In the genomic region with DNA sequence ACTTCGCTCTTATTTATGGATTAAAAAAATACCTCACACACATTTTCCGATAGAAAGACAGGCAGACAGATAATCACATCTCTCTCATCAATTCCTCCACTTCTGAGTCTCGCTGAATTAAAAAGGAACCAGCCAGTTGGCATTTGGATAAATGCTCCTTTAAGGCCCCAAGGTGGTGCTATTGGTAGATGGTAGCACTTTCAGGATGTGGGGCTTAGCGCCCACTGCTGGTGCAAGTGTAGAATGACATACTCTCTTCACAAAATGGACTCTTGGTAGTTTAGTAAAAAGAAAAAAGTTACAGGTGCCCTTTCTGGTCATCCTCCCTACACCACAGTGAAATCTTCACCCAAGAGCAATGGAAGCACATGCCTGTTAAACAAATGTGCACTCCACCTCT, we compare ENCODE assay signal across 8 mouse cellular contexts. TPM values are rescaled to one million over a fixed set of nuclear protein-coding genes. Genes with fewer than 3 reads are reported as not detected.
A peak's percentile ranks its signal among the peaks of the same experiment; 100 is the strongest.
DNase-seq lines count a peak whose midpoint lies in the region; ATAC-seq and TF ChIP-seq lines count a peak whose summit lies in the region.
"Had no signal": no experiment of that assay in that cellular context is flagged by ENCODE, and none has a peak within 500 bp of the region (broad histone marks: within the 10 kb centered on the region; RNA-seq: fewer than 3 reads in every experiment).

No protein-coding gene starts in this region.

- no peaks in the 10 kb centered on the region for H3K9me3 ChIP-seq in forebrain, embryonic 12.5 days
- no peaks in the 10 kb centered on the region for H3K9me3 ChIP-seq in lung, embryonic 14.5 days (ENCODE audit: low read depth, low read length)
- H3K9me3 ChIP-seq: limb, embryonic 12.5 days had no signal

- no peak overlapping the region for H3K27ac ChIP-seq in forebrain, embryonic 12.5 days
- no peak overlapping the region for H3K27ac ChIP-seq in lung, embryonic 14.5 days (ENCODE audit: low read depth)
- H3K27ac ChIP-seq: limb, embryonic 12.5 days had no signal

- 0 out of 2 replicates have a peak, but pooled peaks have one; percentile 41 for ATAC-seq in forebrain, embryonic 12.5 days (ENCODE audit: low FRiP score)
- ATAC-seq in lung, embryonic 14.5 days (ENCODE audit: insufficient read depth), result no peak

- H3K4me2 ChIP-seq in forebrain, embryonic 12.5 days, result no peak overlapping the region
- H3K4me2 ChIP-seq in lung, embryonic 14.5 days, result no peak overlapping the region
- H3K4me2 ChIP-seq: limb, embryonic 12.5 days had no signal

- no peak overlapping the region for H3K9ac ChIP-seq in forebrain, embryonic 12.5 days
- H3K9ac ChIP-seq in lung, embryonic 14.5 days, result no peak overlapping the region
- H3K9ac ChIP-seq: limb, embryonic 12.5 days had no signal

- peak; percentile 90 for TF ChIP-seq CTCF in lung, embryonic 14.5 days (IDR thresholded peaks at IDR 0.05; ENCODE audit: low read depth)

- 24% methylated on average over 4 of the region's 4 CpGs for WGBS in forebrain, embryonic 12.5 days
- 32% methylated on average over 4 of the region's 4 CpGs for WGBS in lung, embryonic 14.5 days

- peaks cover 6% of the 10 kb centered on the region; the same call in 1 of the 2 replicates for H3K4me1 ChIP-seq in forebrain, embryonic 12.5 days
- no peaks in the 10 kb centered on the region for H3K4me1 ChIP-seq in lung, embryonic 14.5 days (ENCODE audit: insufficient read depth)
- H3K4me1 ChIP-seq: limb, embryonic 12.5 days had no signal

- peak; percentile 52 for DNase-seq in A20 (ENCODE audit: low read depth, low spot score)
- DNase-seq in CD4-positive, CD25-positive, alpha-beta regulatory T cell, adult 2 months (ENCODE audit: low read depth, low spot score), result peak; percentile 65
- peak; percentile 90 for DNase-seq in brain, adult 2 months (ENCODE audit: low read depth, low spot score)
- DNase-seq in kidney, postnatal 10 days, result peak; percentile 57
- DNase-seq in lung, embryonic 14.5 days, result peak; percentile 84
- peak; percentile 52 for DNase-seq in right cerebral cortex, postnatal 14 days

- H3K36me3 ChIP-seq in forebrain, embryonic 12.5 days (replicated peaks), result no peaks in the 10 kb centered on the region
- no peaks in the 10 kb centered on the region for H3K36me3 ChIP-seq in lung, embryonic 14.5 days (ENCODE audit: insufficient read depth)
- H3K36me3 ChIP-seq: limb, embryonic 12.5 days had no signal

- no peak overlapping the region for H3K4me3 ChIP-seq in forebrain, embryonic 12.5 days (replicated peaks)
- no peak overlapping the region for H3K4me3 ChIP-seq in lung, embryonic 14.5 days (ENCODE audit: low read depth, low read length)
- H3K4me3 ChIP-seq: limb, embryonic 12.5 days had no signal

- 0 out of 2 replicates have a peak, but pooled peaks cover 3% of the 10 kb centered on the region for H3K27me3 ChIP-seq in forebrain, embryonic 12.5 days
- H3K27me3 ChIP-seq in lung, embryonic 14.5 days (ENCODE audit: insufficient read depth, low read length), result no peaks in the 10 kb centered on the region
- H3K27me3 ChIP-seq: limb, embryonic 12.5 days had no signal

RNA-seq across cellular contexts. Expression of a gene that starts 37.1 kb away (rescaled TPM):
- polyA plus RNA-seq in forebrain, embryonic 12.5 days (2016; fragmentation: Nextera tagmentation; extraction: Ambion mirVana), result 65.9 and 69.2 TPM in 2 replicates
- 14.4 and 16.0 TPM in 2 replicates for polyA plus RNA-seq in lung, embryonic 14.5 days (2014; fragmentation: Nextera tagmentation; extraction: Ambion mirVana)
